Mouse (Mus musculus): Measurements from ENCODE around the gene Vasp.

Gene Vasp

DNA sequence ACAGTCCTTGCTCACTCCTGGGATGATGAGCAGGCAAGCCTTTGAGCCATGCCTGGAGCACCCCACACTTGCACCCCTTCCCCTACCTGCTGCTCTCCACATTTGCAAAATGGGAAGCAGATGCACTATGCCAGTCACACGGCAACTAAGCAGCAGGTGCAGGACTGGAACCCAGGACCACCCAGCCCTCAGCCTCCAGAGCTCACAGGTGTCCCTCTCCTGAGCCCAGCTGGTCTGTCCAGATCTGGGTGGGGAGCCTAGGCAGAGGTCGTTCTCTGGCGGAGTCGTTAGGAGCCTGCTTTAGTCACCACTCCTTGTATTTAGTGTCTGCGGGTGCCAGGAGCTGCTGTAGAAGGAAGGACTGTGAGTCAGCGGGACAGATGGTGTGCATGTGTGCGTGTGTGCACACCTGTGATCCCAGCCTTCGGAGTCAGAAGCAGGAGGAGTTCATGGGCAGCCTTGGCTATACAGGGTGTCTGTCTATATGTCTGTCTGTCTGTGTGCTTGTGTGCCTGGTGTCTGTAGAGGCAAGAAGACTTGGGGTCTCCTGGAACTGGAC is 30.6 kb downstream of the Vasp start:
- H3K27me3 ChIP-seq (ENCODE audit: control insufficient read depth, insufficient read depth, low read length, poor library complexity, severe bottlenecking): no peaks in the 10 kb centered on the region
- no peak for DNase-seq (ENCODE audit: low read depth, low spot score)
- no peaks in the 10 kb centered on the region for H3K36me3 ChIP-seq (ENCODE audit: control insufficient read depth, insufficient read depth, low read length, poor library complexity, severe bottlenecking)

DNA sequence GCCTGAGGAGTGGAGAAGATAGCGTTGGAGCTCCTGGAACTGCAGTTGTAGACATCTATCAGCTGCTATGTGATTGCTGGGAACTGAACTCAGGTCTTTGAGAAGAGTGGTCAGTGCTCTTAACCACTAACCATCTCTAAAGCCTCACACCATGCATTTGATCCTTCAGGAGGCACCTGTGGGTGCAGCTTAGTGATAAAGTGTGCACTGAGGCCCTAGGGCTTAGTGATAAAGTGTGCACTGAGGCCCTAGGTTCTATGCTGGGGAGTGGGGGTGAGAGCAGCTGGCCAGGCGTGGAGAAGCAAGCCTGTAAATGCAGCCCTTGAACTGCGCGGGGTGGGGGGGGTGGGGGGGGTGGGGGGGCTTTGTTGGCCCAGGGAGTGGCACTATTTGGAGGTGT is 31.6 kb downstream of the Vasp start:
- no peaks in the 10 kb centered on the region for H3K36me3 ChIP-seq (ENCODE audit: control insufficient read depth, insufficient read depth, low read length, poor library complexity, severe bottlenecking)
- no peaks in the 10 kb centered on the region for H3K27me3 ChIP-seq (ENCODE audit: control insufficient read depth, insufficient read depth, low read length, poor library complexity, severe bottlenecking)
- no peak for DNase-seq (ENCODE audit: low read depth, low spot score)

DNA sequence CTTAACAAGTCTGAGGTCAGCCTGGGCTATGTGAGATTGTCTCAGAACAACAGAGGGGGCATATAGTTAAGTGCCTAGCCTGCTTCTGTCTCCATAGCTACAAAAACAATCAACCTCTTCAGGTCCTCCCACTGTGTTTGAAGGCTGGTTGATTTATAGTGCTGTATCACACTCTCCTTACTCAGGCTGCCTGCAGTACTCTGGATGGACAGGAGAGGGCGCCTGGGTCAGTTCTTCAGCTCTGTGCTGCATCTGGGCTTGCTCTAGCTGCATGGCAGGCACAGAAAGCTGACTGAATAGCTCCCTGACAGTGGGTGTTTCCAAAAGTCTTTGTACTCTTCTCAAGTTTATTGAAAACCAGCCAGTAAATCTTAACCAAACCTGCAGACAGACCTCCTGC is 32.2 kb downstream of the Vasp start:
- DNase-seq (ENCODE audit: low read depth, low spot score): peak; percentile 93
- H3K36me3 ChIP-seq (ENCODE audit: control insufficient read depth, insufficient read depth, low read length, poor library complexity, severe bottlenecking): no peaks in the 10 kb centered on the region
- no peaks in the 10 kb centered on the region for H3K27me3 ChIP-seq (ENCODE audit: control insufficient read depth, insufficient read depth, low read length, poor library complexity, severe bottlenecking)

GRCm38 (mm10) chr7:19238344-19238743 is 33.3 kb downstream of the Vasp start:
- no peaks in the 10 kb centered on the region for H3K36me3 ChIP-seq (ENCODE audit: control insufficient read depth, insufficient read depth, low read length, poor library complexity, severe bottlenecking)
- H3K27me3 ChIP-seq (ENCODE audit: control insufficient read depth, insufficient read depth, low read length, poor library complexity, severe bottlenecking): no peaks in the 10 kb centered on the region
- DNase-seq (ENCODE audit: low read depth, low spot score): no peak

DNA sequence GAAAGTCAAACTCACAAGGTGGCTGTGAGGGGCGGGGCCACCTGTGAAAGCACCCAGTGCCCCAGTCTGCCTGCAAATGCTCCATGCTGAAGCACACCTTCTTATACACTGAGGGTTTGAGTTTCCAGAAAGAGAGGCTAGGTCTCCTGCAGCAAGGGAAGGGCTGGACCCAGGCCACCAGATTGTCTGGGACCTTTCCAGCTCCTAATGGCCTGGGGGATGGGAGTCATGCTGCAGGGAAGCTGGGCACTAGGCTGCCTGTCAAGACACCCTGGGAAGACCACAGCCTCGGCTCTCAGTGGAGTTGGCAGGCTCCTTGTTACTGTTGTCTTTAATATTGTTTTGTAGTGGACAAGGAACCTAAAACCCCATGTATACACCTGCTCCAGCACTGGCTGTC is 35.2 kb downstream of the Vasp start:
- DNase-seq (ENCODE audit: low read depth, low spot score): no peak
- Histone ChIP-seq H3K27me3 (ENCODE audit: control insufficient read depth, insufficient read depth, low read length, poor library complexity, severe bottlenecking) (no peaks in the 10 kb centered on the region), H3K36me3 (ENCODE audit: control insufficient read depth, insufficient read depth, low read length, poor library complexity, severe bottlenecking) (no peaks in the 10 kb centered on the region)

DNA sequence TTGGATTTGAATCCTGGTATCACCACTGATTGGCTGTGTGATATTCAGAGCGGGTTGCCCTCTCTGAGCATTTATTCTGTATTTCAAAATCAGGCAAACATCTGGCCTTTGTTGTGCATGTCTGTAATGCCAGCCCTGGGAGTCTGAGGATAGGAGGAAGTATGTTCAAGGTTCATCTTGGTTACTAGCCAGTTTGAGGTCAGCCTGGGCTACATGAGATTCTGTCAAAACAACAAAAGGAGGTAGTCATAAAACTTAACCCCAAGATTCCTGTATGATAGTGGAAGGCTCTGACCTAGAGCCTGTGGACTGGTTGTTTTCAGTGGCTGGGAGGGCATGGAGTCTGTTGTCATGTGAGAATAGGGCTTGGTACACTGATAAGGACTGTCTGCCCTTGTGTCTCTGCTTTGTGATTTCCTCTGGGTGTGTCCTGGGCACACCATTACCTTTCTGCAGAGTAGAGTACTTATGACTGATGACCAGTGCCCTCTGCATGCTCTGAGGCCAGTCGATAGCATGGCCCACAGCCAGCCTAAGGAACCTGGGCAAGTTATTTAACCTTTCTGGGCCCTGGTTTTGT is 36.4 kb downstream of the Vasp start:
- no peaks in the 10 kb centered on the region for H3K27me3 ChIP-seq (ENCODE audit: control insufficient read depth, insufficient read depth, low read length, poor library complexity, severe bottlenecking)
- DNase-seq (ENCODE audit: low read depth, low spot score): no peak
- H3K36me3 ChIP-seq (ENCODE audit: control insufficient read depth, insufficient read depth, low read length, poor library complexity, severe bottlenecking): no peaks in the 10 kb centered on the region; the same call in 1 of the 2 replicates

- DNase-seq (ENCODE audit: low read depth, low spot score): no peak
- H3K36me3 ChIP-seq (ENCODE audit: control insufficient read depth, insufficient read depth, low read length, poor library complexity, severe bottlenecking): no peaks in the 10 kb centered on the region; the same call in 1 of the 2 replicates
- no peaks in the 10 kb centered on the region for H3K27me3 ChIP-seq (ENCODE audit: control insufficient read depth, insufficient read depth, low read length, poor library complexity, severe bottlenecking)
These were observed 37.0 kb downstream of the Vasp start for GRCm38 (mm10) chr7:19234652-19235051.

DNA sequence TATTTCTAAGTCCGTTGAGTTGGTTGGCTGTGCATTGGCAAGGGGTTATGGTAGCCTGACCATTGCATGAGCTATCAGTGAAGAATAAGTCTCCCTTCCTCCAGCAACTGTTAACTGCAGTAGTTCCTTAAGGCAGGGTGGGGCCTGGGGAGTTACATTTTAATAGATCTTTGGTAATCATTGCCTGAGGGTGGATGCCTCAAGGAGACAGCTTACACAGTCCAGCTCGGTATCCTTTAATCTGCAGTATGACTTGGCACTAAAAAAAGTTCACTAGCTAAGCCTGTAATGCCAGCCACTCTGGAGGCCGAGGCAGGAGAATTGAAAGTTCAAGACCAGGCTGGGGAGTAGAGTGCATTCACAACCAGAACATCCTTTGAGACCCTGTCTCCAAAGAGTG is 39.8 kb downstream of the Vasp start:
- DNase-seq (ENCODE audit: low read depth, low spot score): no peak
- no peaks in the 10 kb centered on the region for H3K27me3 ChIP-seq (ENCODE audit: control insufficient read depth, insufficient read depth, low read length, poor library complexity, severe bottlenecking)
- H3K36me3 ChIP-seq (ENCODE audit: control insufficient read depth, insufficient read depth, low read length, poor library complexity, severe bottlenecking): no peaks in the 10 kb centered on the region; the same call in 1 of the 2 replicates

GRCm38 (mm10) chr7:19230899-19231298 is 40.7 kb downstream of the Vasp start:
- Histone ChIP-seq H3K27me3 (ENCODE audit: control insufficient read depth, insufficient read depth, low read length, poor library complexity, severe bottlenecking) (no peaks in the 10 kb centered on the region), H3K36me3 (ENCODE audit: control insufficient read depth, insufficient read depth, low read length, poor library complexity, severe bottlenecking) (no peaks in the 10 kb centered on the region; the same call in 1 of the 2 replicates)
- no peak for DNase-seq (ENCODE audit: low read depth, low spot score)

- DNase-seq (ENCODE audit: low read depth, low spot score): no peak
- H3K36me3 ChIP-seq (ENCODE audit: control insufficient read depth, insufficient read depth, low read length, poor library complexity, severe bottlenecking): no peaks in the 10 kb centered on the region; the same call in 1 of the 2 replicates
- H3K27me3 ChIP-seq (ENCODE audit: control insufficient read depth, insufficient read depth, low read length, poor library complexity, severe bottlenecking): no peaks in the 10 kb centered on the region
These were observed 41.5 kb downstream of the Vasp start for GRCm38 (mm10) chr7:19230041-19230580.

- Histone ChIP-seq H3K27me3 (ENCODE audit: control insufficient read depth, insufficient read depth, low read length, poor library complexity, severe bottlenecking) (no peaks in the 10 kb centered on the region), H3K36me3 (ENCODE audit: control insufficient read depth, insufficient read depth, low read length, poor library complexity, severe bottlenecking) (no peaks in the 10 kb centered on the region; the same call in 1 of the 2 replicates)
- no peak for DNase-seq (ENCODE audit: low read depth, low spot score)
These were observed 42.2 kb downstream of the Vasp start for GRCm38 (mm10) chr7:19229404-19229803.

DNA sequence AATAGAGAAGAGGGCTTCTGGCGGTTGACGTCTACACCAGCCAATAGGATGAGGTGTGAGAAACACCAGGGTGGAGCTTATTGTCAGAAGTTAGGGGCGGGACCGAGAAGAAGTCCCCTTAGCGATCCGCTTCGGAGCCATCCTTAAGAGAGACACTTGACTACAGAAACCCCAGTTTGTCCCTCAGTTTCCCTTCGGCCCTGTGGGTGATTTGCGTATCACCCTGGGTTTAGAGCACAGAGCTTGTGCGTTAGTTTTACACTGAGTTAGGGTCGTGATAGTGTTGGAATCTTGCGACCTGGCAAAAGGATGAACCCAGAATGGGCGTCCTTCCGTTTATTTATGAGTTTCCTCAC is 42.8 kb downstream of the Vasp start:
- Histone ChIP-seq H3K36me3 (ENCODE audit: control insufficient read depth, insufficient read depth, low read length, poor library complexity, severe bottlenecking) (no peaks in the 10 kb centered on the region; the same call in 1 of the 2 replicates), H3K27me3 (ENCODE audit: control insufficient read depth, insufficient read depth, low read length, poor library complexity, severe bottlenecking) (no peaks in the 10 kb centered on the region)
- DNase-seq (ENCODE audit: low read depth, low spot score): no peak

DNA sequence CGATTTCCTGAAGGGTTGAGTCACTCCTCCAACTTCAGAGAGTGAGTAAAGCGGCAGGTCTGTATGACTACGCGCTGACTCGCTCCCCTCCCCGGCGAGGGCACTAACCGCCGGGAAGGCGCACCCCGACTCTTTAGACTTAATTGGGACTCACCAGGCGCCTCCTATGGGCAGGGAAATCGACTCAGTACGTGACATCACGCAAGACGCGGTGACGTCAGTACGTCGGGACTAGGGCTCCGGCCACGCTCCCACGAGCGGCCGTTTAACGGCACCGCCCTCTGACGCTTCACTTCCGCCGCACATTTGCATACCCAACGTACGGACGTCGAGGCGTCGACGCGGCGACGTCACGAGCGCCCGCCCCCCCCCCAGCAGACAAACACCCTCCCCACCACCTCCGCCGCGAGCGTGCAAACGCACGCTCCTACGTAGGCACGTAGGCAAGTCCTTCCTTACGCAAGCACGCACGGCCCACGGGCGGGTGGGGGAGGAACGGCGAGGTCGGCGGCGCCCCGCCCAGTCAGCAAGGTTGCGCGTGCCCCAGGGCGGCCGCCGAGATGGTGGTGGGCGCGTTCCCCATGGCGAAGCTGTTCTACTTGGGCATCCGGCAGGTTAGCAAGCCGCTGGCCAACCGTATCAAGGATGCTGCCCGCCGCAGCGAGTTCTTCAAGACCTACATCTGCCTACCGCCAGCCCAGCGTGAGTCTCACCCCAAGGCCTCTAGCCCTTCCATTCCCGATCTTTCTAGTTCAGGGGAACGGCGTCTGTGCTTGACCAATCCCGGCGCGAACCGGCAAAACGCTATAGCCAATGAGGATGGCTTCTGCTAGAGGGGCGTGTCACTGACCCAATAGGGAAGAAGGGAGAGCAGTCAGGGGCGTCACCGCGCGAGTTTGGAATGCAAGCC is 43.5 kb downstream of the Vasp start, which contains the start of gene Opa3:
Opa3 (plus strand) TSS at position 452 of the 910 bp plus-strand sequence.
- DNase-seq (ENCODE audit: low read depth, low spot score): peak; percentile 100
- H3K27me3 ChIP-seq (ENCODE audit: control insufficient read depth, insufficient read depth, low read length, poor library complexity, severe bottlenecking): no peaks in the 10 kb centered on the region
- no peaks in the 10 kb centered on the region; the same call in 1 of the 2 replicates for H3K36me3 ChIP-seq (ENCODE audit: control insufficient read depth, insufficient read depth, low read length, poor library complexity, severe bottlenecking)

DNA sequence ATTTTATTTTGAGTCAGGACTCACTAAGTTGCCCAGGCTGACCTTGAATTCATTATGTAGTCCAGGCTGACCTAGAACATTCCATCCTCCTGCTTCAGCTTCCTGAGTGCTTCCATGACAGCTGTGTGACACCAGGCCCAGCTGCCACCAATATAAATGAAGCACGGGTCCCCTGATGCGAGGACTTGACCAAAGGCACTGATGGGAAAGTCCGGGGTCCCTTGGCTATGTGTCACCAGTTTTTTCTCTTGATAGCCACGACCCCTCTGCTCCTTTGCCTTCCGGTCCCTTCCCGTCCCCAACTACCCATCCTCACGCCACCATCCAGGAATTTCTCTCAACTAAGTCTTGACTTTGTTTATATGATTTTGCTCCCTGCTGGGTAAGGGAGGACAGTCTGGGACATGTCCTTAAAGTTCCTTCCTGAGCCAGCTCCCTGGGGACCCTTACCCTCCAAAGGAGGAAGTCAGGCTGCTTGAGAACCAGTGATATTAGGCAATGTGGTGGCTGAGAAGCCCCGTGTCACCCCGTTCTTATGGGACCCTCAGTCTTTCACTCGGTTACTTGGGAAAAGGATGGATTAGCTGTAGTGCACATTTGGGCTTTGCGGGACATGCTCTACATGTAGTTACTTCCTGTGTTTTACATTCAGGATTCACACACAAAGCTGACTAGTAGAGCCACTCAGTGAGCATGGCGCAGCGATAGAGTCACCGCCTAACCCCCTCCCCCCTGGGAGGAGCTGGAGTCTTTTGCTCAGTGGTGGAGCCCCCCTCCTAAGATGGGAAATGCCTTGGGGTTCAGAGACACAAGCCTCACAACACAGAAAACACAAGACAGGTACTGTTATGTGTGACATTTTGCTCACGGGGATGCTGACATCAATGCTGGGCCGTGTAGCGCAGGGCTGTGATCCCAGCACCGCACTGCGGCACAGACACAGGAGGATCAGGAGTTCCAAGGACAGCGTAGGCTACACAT is 44.5 kb downstream of the Vasp start:
- Histone ChIP-seq H3K36me3 (ENCODE audit: control insufficient read depth, insufficient read depth, low read length, poor library complexity, severe bottlenecking) (no peaks in the 10 kb centered on the region; the same call in 1 of the 2 replicates), H3K27me3 (ENCODE audit: control insufficient read depth, insufficient read depth, low read length, poor library complexity, severe bottlenecking) (no peaks in the 10 kb centered on the region)
- DNase-seq (ENCODE audit: low read depth, low spot score): peak; percentile 62
